Mouse (Mus musculus) adrenal gland, adult 2 months (tissue): Measurements from ENCODE around the gene Hpn. TPM values are rescaled to one million over a fixed set of nuclear protein-coding genes. Genes with fewer than 3 reads are reported as not detected.

ENCODE experiments used
- DNase-seq: peaks from one replicate; pipeline ENCODE4 v3.0.0; 2021
- long read RNA-seq: library from polyadenylated mRNA; stranded (forward); transcript quantifications from one replicate; pipeline ENCODE4 v2.0.0, GENCODE M21; 2021
- polyA plus RNA-seq: library from polyadenylated mRNA; depleted of rRNA; stranded (reverse); fragments of >200 nt; gene quantifications from 2 replicates; pipeline ENCODE4 v1.2.3, GENCODE M21; 2012; rRNA removed
- total RNA-seq, 2 experiments: library from RNA; stranded (reverse); gene quantifications; 2 replicates each; pipeline ENCODE4 v1.2.3; 2021

Gene Hpn
- total RNA-seq (1 to 10 TPM; 1.3 to 2.6 TPM), polyA plus RNA-seq (1.2 and 2.4 TPM in 2 replicates)
- long read RNA-seq, partial matches to known transcripts = 0 of 1 reads
- long read RNA-seq, other reads (novel, unspliced or antisense) = 1 of 1 reads

DNA sequence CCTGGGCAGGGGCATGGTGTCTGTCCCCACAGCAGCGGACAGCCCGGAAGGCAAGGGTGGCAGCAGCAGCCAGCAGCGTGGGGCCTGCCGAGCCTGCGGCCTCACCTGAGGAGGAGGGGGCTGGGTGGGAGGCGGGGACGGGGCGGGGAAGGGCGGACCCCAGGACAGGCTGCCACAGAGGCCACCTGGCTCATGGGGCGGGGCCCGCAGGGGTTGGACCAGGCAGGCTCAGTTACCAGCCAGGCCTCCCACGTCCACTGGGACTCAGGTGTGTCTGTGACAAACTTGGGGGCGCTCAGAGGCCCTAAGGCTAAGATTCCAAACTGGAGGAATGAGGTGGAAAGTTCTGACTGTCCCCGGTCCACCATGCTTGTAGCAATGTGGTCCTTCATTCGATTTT is at the start of gene Hpn:
Gene Hpn (minus strand): TSS at position 109 of the 400 bp plus-strand sequence.
- no peak for DNase-seq

DNA sequence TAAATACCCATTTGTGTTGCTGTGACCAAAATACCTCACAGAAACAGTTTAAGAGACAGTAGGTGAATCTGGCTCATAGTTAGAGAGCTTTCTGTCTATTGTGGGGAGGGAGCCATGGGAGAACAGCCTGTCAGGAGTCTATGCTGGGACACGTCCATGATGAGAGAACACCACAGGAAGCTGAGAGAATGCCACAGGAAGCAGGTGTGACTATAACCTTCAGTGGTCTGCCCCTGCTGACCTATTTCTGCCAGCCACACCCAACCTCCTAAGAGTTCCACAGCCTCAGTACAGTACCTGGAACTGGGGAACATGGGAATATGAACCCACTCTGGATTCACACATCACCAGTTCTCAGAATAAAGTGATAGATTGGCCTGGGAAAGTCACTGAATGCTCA is 49.7 kb upstream of the Hpn start:
- no peak for DNase-seq

DNA sequence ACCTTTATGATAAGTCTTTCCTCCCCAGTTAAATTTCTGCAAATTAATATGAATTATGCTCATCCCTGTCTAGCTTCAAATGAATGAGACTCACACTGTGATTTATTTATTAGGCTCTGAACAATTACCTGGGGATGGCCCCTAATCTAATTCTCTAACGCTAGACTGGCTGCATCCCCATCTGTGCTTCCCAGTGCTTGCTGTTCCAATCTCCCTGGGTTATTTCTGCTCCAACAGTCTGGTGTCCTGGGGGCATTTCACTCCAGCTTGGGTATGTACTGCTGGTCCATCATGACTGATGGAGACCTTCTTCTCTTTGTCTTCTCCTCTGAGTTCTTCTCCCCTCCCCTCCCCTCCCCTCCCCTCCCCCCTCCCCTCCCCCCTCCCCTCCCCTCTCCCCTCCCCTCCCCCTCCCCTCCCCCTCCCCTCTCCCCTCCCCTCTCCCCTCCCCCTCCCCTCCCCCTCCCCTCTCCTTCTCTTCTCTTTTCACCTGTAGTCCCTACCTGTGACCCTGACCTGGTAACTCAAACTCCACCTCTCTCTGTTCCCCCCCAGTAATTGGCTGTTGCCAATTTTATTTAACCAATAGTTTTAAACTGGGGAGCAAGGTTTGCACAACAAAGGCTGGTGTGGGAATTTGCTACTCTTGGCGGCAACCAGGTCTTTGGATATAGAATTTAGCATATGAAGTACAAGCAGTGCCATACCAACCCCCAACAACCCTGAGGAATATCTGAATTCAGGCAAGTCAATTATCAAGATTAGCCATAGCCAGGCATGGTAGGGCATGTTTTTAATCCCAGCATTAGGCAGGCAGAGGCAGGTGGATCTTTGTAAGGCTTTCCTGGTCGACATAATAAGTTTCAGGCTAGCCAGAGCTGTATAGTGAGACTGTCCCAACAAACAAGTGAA is 48.8 kb upstream of the Hpn start:
- DNase-seq = no peak

DNA sequence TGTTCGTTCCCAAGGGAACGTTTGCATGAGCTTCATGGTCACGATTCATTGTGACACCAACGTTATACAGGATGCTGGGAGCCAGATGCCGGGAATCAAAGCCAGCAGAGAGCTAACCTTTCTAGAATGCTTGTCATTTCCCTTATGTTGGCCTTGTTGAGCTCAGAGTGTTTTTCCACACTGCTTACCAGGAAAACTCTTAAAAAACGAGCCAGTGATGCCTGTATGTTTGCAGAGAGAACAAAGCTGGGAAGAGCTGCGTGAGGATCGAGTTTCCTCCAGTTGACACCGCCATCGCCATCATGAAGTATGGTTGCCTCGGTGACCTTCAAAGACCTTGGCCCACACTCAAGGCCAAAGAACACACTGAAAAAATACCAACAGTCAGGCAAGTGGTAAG is 47.2 kb upstream of the Hpn start:
- peak; percentile 61 for DNase-seq

DNA sequence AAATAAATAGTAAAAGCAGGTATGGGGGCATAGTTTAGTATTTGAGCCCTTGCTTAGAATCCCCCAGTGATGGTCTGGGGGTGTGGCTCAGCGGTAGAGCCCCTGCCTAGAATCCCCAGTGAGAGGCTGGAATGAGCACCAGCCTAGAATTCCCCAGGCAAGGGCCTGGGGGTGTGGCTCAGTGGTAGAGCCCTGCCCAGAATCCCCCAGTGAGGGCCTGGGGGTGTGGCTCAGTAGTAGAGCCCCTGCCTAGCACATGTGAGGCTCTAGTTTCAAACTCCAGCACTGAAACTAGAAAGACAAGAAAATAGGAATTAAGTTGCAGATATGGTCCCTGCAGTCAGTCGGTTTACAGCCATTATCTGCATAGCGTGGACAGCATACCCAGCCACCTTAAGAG is 46.7 kb upstream of the Hpn start:
- no peak for DNase-seq

DNA sequence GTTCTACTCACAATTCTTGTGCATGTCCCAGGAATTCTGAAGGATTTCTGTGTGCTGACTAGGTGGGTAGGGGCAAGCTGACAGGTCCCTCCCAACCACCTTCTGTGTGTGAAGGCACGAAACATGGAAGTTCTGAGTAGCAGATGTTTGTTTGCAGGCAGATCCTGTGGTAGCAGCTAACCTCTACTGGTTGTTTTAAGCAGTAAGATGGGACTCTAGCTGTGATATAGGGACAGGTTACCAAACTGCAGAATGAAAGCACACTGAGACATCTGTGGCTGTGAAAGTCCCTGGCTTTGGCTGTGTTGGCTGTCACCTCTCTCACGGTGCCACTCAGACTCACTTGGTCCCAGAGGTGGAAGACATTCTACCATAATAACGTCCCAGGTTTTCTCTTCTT is 46.2 kb upstream of the Hpn start:
- DNase-seq = no peak

DNA sequence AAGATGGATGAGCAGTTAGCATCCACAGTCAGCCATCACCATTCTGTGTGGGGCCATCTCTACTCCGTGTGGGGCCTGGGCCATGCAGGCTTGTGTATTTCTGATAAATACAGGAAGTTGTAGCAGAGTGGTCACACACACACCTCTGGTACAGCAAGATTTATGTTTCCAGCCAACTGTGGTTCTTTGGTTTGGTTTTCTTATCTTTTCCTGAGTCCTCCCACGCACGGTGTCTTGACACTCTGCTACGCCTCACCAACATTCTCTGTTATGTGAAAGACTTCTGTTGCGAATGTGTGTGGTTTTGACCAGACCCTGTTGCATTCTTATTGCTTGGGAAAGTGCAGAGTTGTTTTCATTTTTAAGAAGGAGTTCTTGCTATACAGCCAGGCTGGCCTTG is 45.7 kb upstream of the Hpn start:
- no peak for DNase-seq

DNA sequence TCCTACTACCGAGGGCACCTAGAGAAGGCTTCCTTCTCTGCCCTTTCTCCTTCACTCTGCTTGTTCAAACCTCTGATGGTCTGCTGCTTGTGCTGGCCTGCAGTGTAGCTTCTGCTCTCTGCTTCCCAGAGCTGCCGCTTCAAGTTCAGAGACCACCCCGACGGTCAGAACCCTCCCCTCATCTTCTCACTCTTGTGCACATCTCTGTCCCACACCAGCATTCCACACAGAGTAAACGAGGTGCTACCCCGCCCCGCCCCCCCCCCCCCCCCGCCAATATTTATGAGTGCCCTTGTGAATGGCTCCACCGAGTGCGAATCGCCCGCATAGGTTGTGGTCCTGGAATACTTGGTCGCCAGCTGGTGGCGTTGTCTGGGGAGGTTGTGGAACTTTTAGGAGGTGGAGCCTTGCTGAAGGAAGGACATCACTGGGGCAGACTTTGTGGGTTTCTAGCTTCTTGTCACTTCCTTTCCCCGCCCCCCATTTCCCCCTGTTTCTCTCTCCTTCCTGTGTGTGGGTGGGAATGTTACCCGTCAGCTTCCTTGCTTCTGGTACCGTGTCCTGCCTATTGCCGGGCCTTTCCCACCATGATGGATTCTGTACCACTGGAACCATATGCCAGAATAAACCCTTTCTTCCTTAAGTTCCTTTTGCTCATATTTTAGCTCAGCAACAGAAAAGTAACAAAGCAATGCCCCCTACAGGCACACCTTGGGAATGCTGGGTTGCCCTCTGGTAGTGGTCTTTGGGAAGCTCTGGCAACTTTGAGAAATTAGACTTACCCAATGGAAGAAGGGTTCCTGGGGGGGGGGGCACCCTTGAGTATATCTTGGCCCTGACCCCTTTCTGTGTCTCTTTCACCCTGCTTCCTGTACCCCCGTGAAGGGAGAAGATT is 41.2 kb upstream of the Hpn start:
- DNase-seq = peak; percentile 33

DNA sequence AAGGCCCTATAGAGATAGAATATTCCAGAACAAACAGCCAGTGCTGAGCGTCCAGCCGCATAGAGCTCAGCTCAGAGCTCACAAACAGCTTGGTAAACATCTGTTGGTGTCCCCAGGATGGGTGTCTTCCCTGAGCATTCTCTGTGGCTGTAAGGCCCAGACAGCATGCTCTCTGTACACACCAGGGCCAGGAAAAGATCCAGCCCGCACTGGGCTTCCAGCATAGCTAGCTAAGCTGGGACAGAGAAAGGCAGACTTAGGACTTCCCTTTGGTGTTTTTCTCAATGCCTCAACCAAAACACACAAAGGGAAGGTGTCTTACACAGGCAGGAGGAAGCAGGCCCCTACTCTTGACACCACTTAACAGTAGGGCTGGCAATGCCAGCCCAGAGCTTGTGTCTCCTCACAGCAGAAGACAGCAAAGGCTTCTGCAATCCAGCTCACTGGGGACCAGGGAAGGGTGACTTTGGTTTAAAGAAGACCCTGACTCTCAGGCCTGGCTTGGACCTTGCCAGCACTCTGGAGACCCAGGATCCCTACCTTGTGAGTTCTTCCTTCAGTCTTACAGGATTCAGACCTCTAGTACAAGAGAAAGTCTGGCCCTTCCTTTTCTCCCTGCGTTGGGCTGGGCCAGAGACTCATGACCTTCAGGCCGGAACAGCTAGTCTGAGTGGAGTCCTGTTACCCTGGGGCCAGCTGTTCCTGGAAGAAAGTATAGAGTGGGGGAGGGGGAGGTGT is 40.4 kb upstream of the Hpn start, which contains the start of gene Gramd1a:
Gene Gramd1a (minus strand): TSS at position 601 of the 738 bp plus-strand sequence.
- peak; percentile 58 for DNase-seq

DNA sequence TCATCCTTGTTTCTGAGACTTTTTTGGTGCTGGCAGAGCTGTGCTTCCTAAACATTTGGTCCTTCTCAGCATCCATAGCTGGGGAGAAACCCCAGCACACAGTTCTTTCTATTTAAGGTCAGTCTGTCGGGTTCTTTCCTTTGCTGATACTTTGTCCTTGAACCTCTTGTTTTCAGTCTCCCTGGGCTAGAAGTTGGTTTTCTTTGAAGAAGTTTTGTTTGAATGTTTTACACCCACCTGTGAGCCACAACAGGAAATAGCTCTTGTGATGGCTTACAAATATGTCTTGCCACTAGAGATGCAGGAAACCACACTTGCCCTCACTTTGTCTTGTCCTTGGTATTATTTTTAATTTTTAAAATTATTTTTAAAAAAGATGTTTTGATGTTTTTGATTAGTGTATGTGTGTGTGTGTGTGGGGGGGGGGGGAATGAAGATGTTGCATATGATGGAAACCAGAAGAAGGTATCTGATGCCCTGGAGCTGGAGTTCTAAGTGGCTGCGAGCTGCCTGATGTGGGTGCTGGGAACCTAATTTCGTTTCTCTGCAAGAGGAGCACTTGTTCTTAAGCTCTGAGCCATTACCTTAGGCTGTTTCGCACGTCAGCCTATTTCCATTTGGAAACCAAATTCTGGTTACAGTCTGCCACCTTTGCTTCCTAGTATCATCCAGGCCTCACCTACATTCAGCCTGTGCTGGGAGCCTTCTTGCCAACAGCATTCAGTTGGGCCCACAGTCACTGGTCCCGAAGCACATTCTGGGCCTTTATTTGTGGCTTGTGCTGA is 38.6 kb upstream of the Hpn start:
- DNase-seq = no peak

DNA sequence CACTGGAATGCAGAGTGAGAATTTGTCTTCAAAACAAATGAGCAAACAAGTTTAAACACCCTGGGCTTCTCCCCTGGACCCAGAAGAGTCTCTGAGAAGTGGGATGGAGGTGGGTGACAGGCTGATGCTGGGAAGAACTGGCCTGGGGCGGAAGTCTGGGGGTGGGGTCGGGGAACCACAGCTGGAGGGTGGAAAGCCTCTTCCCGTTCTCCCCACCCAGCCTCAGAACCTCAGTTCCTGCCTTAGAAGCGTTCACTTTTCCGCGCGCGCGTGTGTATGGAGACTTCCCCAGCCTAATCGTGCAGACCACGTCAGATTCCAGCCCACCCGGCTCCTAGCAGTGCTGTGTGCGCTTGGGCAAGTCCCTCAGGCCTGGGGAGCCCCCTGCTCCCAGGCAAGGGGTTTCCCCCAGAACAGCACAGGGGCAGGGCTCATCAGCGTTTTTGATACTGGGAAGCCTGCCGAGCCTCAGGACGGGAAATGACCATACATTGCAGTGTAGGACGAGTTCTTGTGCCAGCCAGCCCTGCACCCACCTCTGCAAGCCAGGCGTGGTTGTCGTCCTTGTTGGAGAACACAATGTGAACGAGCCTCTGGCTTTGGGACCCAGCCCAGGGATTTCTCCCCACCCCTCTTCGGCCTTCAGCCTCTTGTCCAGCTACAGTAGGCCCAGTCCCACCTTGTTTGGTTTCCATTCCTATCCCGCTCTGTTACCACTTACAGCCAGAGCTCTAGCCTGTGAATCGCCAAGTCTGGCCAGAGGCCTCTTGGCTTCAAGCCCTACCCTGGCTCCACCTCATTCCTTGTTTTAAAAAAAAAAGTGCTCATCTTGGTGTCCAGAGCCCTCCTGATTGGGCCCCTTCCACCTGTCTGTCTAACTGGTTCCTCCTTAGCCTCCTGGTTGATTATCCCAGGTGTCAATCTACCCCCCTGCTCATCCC is 36.5 kb upstream of the Hpn start:
- peak; percentile 73 for DNase-seq

DNA sequence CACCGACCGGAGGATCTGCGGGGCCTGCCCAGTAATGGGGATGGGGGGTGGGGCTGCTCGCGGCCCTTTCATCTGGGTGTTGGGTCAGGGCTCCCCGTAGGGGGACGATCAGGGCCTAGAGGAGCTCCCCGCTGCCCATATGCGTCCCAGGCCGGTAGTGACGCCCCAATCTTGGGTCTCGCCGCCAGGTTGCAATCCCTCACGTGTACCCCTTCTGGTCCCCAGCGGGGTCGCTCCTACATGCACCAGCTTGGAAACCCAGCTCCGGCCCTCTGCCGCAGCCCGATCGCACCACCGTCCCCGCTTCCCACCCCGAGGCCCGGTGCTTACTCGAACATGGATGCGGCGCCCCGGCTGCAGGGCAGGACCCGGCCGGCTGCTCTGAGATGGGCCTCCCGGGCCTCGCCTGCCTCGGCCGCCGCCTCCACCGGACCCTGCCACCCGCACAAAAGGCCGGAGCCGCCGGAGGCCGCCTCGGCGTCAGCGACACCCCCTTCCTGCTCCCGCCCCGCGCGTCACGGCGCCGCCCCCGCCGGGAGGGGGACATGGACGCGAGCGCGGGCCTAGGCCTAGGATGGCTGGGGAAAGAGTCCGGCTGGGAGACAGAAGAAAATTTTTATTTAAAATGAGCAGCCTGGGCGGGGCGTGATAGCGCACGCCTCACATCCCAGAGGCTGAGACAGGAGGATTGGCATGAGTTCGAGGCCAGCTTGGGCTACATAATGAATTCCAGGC is 35.6 kb upstream of the Hpn start:
- DNase-seq = peak; percentile 96

DNA sequence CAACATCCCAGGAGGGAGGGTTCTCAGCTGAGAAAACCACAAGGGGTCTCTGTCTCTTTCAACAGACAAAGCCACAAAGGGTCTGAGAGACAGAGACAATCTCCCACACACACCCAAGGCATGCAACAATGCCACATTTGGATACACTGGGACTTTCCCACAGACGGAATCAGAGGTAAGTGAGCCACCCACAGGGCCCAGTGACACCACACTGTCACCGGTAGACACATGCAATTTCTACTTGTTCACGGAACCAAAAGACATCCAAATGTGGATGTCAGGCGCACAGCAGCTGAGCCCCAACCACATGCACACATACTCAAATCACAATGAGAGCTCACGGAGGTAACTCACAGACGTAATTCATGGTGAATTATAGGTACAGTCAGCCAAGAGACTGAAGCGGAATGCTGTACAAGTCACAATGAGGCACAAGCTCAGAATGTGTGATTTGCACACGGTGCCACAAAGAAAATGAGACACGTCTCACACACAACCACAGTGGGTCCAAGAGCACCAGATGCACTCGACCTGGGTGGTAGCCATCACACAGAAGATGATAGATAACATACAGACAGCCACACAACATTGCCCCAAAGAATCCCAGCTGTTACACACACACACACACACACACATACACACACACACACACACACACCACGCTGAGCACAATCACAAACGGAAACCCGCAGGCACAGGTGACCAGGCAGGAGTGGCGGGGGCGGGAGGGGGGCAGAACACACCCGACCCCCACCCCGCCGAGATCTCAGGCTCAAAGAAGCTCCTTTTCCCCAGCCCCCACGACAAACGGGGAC is 34.9 kb upstream of the Hpn start:
- no peak for DNase-seq

DNA sequence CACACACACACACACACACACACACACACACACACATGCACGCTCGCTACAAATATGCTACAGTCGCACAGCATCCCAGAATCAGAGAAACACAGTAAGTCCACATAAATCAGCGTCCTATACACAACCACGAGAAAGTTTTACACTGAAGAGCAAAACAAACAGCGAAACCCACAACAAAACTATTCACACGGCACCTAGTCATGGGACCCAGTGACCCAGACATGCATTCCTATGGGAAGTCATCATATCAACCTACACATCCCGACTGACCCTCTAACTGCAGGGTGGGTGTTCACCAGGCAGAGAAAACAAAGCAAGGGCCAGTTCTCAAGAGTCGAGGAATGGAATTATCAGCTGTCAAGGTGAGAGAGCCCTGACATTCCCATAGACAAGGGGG is 34.2 kb upstream of the Hpn start:
- DNase-seq = no peak

DNA sequence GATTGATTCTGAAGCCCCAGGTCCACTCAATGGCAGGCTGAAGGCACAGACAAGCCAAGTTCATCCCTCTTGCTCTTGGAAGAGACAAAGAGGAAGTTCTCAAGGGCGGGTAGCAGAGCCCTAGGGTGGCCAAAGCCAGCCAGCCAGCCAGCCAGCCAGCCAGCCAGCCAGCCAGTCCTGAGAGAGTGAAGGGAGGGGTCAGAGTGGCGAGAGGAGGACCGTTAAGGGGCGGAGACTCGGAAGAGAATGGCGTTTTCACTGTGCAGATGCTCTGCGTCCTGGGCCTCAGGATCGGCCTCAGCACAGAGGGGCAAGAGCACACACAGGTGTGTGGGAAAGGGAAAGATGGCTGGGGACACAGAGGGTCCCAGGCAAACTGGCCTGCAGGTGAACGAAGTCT is 33.7 kb upstream of the Hpn start:
- peak; percentile 83 for DNase-seq

DNA sequence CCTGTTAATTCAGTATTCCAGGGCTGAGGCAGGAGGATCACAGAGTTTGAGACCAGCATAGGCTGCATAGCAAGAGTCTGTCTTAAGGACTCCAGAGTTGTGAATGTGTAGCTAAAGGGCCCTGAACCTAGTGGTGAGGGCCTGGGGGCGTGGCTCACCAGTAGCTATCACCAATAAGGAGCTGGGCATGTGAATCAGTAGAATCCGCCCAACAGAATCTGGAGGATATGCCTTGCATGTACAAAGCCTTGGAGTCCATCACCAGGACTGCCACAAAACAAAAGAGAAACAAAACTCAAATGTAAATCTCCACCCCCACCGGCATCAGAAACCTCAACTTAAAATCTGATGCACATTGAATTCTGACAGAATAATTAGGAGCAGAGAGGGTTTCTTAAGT is 33.0 kb upstream of the Hpn start:
- peak; percentile 42 for DNase-seq

DNA sequence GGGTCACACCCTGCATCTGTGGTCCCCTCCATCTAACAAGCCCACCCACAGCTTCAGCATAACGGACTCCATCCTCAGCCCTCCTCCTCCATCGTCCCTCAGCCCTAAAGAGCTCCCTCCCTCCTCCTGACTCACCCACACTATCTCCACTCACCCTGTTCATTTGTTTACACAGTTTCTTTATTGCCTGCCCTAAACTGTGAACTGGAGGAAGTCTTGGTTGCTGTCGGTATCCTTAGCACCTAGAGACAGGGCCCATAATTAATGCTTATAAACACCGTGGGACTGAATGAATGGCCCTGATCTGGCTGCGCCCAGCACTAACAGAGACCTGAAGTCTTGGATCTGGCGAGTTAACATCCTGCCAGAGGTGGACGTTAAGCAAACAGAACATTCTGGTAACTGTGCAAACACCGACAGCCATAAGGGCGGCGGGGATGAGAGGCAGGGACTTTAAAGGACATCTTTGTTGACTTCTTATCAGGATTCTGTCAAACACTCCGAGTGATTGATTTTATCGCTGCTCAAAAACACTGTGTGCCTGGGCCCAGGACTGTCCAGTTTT is 30.6 kb upstream of the Hpn start:
- no peak for DNase-seq

DNA sequence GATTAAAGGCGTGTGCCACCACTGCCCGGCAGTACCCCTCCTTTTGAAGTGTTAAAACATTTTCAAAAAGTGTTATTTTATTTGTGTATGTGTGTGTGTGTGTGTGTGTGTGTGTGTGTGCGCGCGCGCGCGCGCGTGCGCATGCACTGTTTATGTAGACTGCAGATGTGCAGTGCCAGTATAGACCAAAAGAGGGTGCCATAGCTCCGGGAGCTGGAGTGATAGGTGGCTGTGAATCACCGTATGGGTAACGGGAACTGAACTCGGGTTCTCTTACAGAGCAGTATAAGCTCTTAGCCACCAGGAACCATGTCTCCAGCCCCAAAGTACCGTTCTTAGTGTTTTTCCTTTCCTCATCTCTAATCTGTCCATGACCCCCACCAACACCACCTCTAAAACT is 29.8 kb upstream of the Hpn start:
- DNase-seq = no peak
